Mouse (Mus musculus): ENCODE measurements around the gene Ptpn6. TPM values are rescaled to one million over a fixed set of nuclear protein-coding genes. Genes with fewer than 3 reads are reported as not detected.

Ptpn6 gene
- polyA plus RNA-seq, 1 experiment from 2014 or later, result 4.8 TPM

DNA sequence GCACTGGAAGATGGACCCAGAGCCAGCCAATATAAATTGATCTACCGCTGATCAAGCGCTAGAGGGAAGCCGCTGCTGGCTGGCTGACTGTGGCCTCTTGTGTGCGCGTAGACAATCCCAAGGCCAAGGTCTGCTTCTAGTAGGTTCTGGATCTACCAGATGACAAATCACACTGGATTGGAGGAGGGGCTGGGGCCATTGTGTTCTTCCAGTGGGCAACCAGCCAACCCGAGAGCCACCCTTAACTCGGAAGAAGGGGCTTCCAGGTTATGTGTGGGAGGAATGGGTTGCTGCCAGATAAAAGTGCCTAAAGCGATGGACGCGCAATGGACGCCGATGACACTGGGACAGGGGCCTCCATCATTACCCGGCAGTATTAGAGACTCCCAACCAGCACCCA, 20.5 kb downstream of the Ptpn6 start:
- no peak overlapping the region for H3K9ac ChIP-seq (ENCODE audit: low read length)
- H3K4me1 ChIP-seq (replicated peaks; ENCODE audit: control insufficient read depth, insufficient read depth, low read length), result peaks cover 2% of the 10 kb centered on the region; the same call in 1 of the 2 replicates
- no peaks in the 10 kb centered on the region for H3K9me3 ChIP-seq (ENCODE audit: control insufficient read depth, low read length)
- H3K27me3 ChIP-seq (ENCODE audit: control insufficient read depth, insufficient read depth, low read length), result no peaks in the 10 kb centered on the region
- H3K27ac ChIP-seq (ENCODE audit: low read depth, low read length), result no peak overlapping the region
- ATAC-seq (replicated peaks; ENCODE audit: low FRiP score) (no peak), DNase-seq (ENCODE audit: low spot score) (no peak)
- no peak overlapping the region for H3K4me3 ChIP-seq (ENCODE audit: low read depth, low read length)
- H3K4me2 ChIP-seq (ENCODE audit: low read depth, low read length, severe bottlenecking), result no peak overlapping the region
- 79% methylated on average over 13 of the region's 13 CpGs for WGBS
- peaks cover 5% of the 10 kb centered on the region; the same call in 1 of the 2 replicates for H3K36me3 ChIP-seq (ENCODE audit: control insufficient read depth, insufficient read depth, low read length)

DNA sequence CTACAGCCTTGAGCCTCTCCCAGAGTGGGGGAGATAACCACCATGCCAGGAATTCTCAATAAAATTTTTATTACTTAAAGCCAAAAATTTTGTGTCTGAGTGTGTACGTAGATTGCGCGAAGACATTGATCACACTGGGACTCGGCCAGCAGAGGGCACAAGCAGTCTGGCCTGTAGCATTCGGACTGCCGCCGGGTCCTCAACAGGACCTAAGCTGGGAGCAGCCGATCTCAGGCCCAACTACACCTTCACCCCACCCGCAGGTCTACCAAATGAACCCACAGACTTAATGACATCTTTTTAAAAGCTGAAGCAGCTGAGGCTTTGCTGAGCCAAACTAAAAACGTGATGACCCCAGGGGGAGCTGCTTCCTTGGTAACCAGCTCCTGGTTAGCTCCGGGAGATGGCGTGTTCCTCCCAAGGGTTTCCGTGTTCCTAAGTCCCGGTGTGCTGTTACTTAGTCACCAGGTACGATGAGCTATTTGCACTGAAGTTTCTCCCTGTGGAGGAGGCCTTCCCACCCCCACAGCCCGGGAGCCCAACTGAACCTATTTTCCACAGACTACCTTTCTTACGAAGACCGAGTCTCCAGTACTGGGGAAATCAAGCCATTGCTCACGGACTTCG, 21.5 kb downstream of the Ptpn6 start:
- H3K36me3 ChIP-seq (ENCODE audit: control insufficient read depth, insufficient read depth, low read length), result peaks cover 5% of the 10 kb centered on the region; the same call in 1 of the 2 replicates
- no peak overlapping the region for H3K27ac ChIP-seq (ENCODE audit: low read depth, low read length)
- H3K4me1 ChIP-seq (replicated peaks; ENCODE audit: control insufficient read depth, insufficient read depth, low read length), result peaks cover 2% of the 10 kb centered on the region; the same call in 1 of the 2 replicates
- no peaks in the 10 kb centered on the region for H3K9me3 ChIP-seq (ENCODE audit: control insufficient read depth, low read length)
- WGBS, result 69% methylated on average over 20 of the region's 20 CpGs
- no peak overlapping the region for H3K4me2 ChIP-seq (ENCODE audit: low read depth, low read length, severe bottlenecking)
- H3K4me3 ChIP-seq (ENCODE audit: low read depth, low read length), result no peak overlapping the region
- peak; percentile 77 for DNase-seq (ENCODE audit: low spot score)
- no peak for ATAC-seq (replicated peaks; ENCODE audit: low FRiP score)
- H3K27me3 ChIP-seq (ENCODE audit: control insufficient read depth, insufficient read depth, low read length), result no peaks in the 10 kb centered on the region
- H3K9ac ChIP-seq (ENCODE audit: low read length), result no peak overlapping the region

DNA sequence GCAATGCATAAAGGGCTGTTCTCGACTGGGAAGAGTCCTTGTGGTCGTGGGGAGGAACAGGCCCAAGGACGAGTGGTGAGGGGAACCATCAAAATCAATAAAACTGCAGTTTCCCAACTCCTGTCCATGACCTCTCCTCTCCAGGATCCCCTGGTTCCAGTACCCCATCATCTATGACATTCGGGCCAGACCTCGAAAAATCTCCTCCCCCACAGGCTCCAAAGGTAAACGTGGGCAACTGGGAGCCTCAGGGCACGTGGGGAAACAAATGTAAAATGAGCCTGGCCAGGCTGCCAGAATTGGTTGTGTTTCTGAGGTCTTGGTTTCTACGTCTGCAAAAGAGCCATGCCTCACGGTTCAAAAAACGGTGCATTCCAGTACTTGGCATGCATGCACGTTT, 25.6 kb downstream of the Ptpn6 start:
- Histone ChIP-seq H3K36me3 (ENCODE audit: control insufficient read depth, insufficient read depth, low read length) (peaks cover 5% of the 10 kb centered on the region; the same call in 1 of the 2 replicates), H3K9ac (ENCODE audit: low read length) (peak overlapping the region; percentile 92), H3K27me3 (ENCODE audit: control insufficient read depth, insufficient read depth, low read length) (no peaks in the 10 kb centered on the region), H3K27ac (ENCODE audit: low read depth, low read length) (no peak overlapping the region), H3K4me2 (ENCODE audit: low read depth, low read length, severe bottlenecking) (peak overlapping the region; percentile 98), H3K9me3 (ENCODE audit: control insufficient read depth, low read length) (no peaks in the 10 kb centered on the region), H3K4me1 (replicated peaks; ENCODE audit: control insufficient read depth, insufficient read depth, low read length) (peaks cover 7% of the 10 kb centered on the region; the same call in 1 of the 2 replicates), H3K4me3 (ENCODE audit: low read depth, low read length) (peak overlapping the region; percentile 92)
- ATAC-seq (replicated peaks; ENCODE audit: low FRiP score), result no peak; the same call in 1 of the 2 replicates
- DNase-seq (ENCODE audit: low spot score), result no peak
- 25% methylated on average over 11 of the region's 11 CpGs for WGBS

DNA sequence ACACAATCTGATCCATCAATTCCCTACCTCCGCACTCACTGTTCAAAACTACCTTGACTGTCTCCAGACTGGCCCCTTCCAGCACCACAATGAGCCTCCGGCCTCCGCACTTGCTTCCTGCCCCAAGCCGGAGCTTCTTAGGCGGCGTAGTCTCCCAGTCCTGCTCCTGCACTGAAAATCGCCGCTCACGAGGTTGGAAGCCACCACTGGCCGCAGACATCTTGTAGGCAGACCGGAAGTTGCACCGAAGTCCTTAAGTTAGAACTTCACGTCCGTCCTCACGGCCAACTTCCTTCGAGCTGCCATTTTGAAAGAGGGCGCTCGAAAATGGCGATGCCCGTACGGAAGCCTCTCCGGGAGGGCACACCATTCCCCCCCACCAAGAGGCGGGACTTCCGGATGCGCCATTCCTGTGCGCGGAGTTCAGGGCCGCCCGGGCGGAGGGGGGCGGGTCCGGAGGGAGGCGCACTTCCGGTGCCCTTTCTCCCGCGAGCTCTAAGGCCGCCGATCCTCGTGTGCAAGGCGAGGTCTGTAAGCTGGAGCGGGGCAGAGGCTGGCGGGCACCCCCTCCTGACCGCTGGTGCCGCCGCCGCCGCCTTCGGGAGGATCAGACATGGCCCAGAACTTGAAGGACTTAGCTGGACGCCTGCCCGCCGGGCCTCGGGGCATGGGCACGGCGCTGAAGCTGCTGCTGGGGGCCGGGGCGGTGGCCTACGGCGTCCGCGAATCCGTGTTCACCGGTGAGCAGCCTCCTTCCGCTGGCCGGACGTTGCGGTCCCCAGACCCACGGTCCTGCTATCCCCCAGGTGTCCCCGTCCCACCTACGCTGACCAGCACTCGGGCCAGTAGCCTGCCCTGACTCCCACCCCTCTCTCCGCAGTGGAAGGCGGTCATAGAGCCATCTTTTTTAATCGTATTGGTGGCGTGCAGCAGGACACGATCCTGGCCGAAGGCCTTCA, 26.4 kb downstream of the Ptpn6 start, which contains the start of the genes Emg1 and Phb2:
Emg1 (minus strand) TSS at position 355 of the 959 bp plus-strand sequence.
Phb2 (plus strand) TSS at position 513 of the 959 bp plus-strand sequence.
- peak; percentile 95 for ATAC-seq (replicated peaks; ENCODE audit: low FRiP score)
- peak within 1 kb of the TSS; percentile 73 for H3K27ac ChIP-seq (ENCODE audit: low read depth, low read length)
- H3K4me2 ChIP-seq (ENCODE audit: low read depth, low read length, severe bottlenecking), result peak within 1 kb of the TSS; percentile 98
- peaks cover 7% of the 10 kb centered on the region; the same call in 1 of the 2 replicates for H3K4me1 ChIP-seq (replicated peaks; ENCODE audit: control insufficient read depth, insufficient read depth, low read length)
- peaks cover 5% of the 10 kb centered on the region; the same call in 1 of the 2 replicates for H3K36me3 ChIP-seq (ENCODE audit: control insufficient read depth, insufficient read depth, low read length)
- WGBS, result under 1% methylated on average over 76 of the region's 76 CpGs
- no peaks in the 10 kb centered on the region for H3K27me3 ChIP-seq (ENCODE audit: control insufficient read depth, insufficient read depth, low read length)
- DNase-seq (ENCODE audit: low spot score), result peak; percentile 99
- no peaks in the 10 kb centered on the region for H3K9me3 ChIP-seq (ENCODE audit: control insufficient read depth, low read length)
- H3K9ac ChIP-seq (ENCODE audit: low read length), result peak within 1 kb of the TSS; percentile 92
- peak within 1 kb of the TSS; percentile 92 for H3K4me3 ChIP-seq (ENCODE audit: low read depth, low read length)

DNA sequence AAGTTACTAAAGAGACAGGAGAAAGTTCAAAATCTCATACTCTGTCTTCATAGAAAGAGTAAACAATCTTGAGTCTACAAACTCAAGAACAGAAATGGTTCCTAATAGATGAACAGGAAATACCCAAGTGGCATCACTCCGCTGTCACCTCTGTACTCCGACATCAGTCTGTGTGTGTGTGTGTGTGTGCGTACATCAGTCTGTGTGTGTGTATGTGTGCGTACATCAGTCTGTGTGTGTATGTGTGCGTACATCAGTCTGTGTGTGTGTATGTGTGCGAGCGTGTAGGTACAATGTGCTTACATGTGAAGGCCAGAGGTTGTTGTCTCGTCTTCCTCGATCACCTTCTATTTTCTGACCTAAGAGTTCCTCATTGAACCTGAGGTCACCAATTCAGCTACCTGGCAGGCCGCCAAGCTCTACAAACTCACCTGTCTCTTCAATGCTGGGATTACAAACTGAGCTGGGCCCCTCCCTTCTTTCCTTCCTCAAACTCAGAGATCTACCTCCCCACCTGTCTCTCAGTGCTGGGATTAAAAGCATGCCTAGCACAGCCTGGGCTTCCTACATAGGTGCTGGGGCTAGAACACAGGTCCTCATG, 30.1 kb downstream of the Ptpn6 start:
- ATAC-seq (replicated peaks; ENCODE audit: low FRiP score), result no peak
- Histone ChIP-seq H3K9me3 (ENCODE audit: control insufficient read depth, low read length) (no peaks in the 10 kb centered on the region), H3K4me1 (replicated peaks; ENCODE audit: control insufficient read depth, insufficient read depth, low read length) (peaks cover 5% of the 10 kb centered on the region; the same call in 1 of the 2 replicates), H3K36me3 (ENCODE audit: control insufficient read depth, insufficient read depth, low read length) (peaks cover 16% of the 10 kb centered on the region; the same call in 1 of the 2 replicates), H3K9ac (ENCODE audit: low read length) (no peak overlapping the region), H3K27ac (ENCODE audit: low read depth, low read length) (no peak overlapping the region), H3K4me2 (ENCODE audit: low read depth, low read length, severe bottlenecking) (no peak overlapping the region), H3K27me3 (ENCODE audit: control insufficient read depth, insufficient read depth, low read length) (no peaks in the 10 kb centered on the region), H3K4me3 (ENCODE audit: low read depth, low read length) (no peak overlapping the region)
- no peak for DNase-seq (ENCODE audit: low spot score)
- WGBS, result 95% methylated on average over 10 of the region's 10 CpGs

DNA sequence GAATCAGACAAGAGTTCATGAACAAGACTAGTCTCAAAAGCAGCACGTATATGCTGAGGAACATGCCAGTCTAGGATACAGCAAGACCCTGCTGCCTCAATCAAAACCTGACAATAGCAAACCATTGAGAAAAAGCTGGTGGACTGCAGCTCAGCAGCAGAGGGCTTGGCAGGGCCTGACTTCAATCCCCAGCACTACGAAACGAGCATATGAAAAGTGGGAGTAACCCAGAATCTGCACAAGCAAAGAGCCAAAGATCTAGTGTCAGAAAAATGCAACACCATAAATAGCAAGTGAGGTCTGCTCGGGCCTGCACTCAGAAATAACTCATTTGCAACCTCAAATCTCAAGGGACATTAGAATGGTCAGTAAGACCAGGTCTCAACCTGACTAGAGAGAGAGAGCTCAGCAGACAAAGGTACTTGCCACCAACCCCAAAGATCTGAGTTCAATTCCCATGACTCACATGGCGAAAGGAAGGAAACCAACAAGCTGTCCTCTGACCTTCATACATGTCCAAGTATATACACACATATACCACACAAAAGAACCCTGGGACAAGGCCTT, 32.4 kb downstream of the Ptpn6 start:
- DNase-seq (ENCODE audit: low spot score), result no peak
- no peaks in the 10 kb centered on the region for H3K27me3 ChIP-seq (ENCODE audit: control insufficient read depth, insufficient read depth, low read length)
- WGBS, result 91% methylated on average over 5 of the region's 5 CpGs
- H3K4me3 ChIP-seq (ENCODE audit: low read depth, low read length), result no peak overlapping the region
- no peaks in the 10 kb centered on the region for H3K9me3 ChIP-seq (ENCODE audit: control insufficient read depth, low read length)
- peaks cover 4% of the 10 kb centered on the region; the same call in 1 of the 2 replicates for H3K4me1 ChIP-seq (replicated peaks; ENCODE audit: control insufficient read depth, insufficient read depth, low read length)
- H3K36me3 ChIP-seq (ENCODE audit: control insufficient read depth, insufficient read depth, low read length), result peaks cover 19% of the 10 kb centered on the region; the same call in 1 of the 2 replicates
- no peak for ATAC-seq (replicated peaks; ENCODE audit: low FRiP score)
- no peak overlapping the region for H3K9ac ChIP-seq (ENCODE audit: low read length)
- H3K27ac ChIP-seq (ENCODE audit: low read depth, low read length), result no peak overlapping the region
- no peak overlapping the region for H3K4me2 ChIP-seq (ENCODE audit: low read depth, low read length, severe bottlenecking)

DNA sequence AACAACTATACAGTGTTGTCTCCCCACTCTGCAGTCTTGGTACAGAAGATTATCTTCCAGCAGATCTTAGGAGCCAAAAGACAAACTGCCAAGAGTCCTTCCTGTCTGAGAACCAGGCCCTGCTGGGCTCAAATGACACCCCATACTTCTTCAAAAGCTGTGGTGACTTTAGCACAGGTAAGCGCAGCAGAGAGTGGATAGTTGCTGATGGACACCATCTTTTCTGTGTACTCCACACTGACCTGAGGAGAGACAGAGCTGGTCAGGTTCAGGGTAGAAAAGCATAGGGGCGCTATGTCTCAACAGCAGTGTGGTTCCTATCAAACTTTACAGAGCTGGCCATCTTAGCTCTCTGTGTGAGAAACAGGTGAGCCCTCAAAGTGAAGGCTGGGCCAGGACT, 34.1 kb downstream of the Ptpn6 start:
- WGBS, result 92% methylated on average over 2 of the region's 2 CpGs
- Histone ChIP-seq H3K27me3 (ENCODE audit: control insufficient read depth, insufficient read depth, low read length) (no peaks in the 10 kb centered on the region), H3K9ac (ENCODE audit: low read length) (no peak overlapping the region), H3K27ac (ENCODE audit: low read depth, low read length) (no peak overlapping the region), H3K4me1 (replicated peaks; ENCODE audit: control insufficient read depth, insufficient read depth, low read length) (no peaks in the 10 kb centered on the region), H3K4me2 (ENCODE audit: low read depth, low read length, severe bottlenecking) (no peak overlapping the region), H3K36me3 (ENCODE audit: control insufficient read depth, insufficient read depth, low read length) (peaks cover 19% of the 10 kb centered on the region; the same call in 1 of the 2 replicates), H3K4me3 (ENCODE audit: low read depth, low read length) (no peak overlapping the region), H3K9me3 (ENCODE audit: control insufficient read depth, low read length) (no peaks in the 10 kb centered on the region)
- ATAC-seq (replicated peaks; ENCODE audit: low FRiP score) (no peak), DNase-seq (ENCODE audit: low spot score) (no peak)

DNA sequence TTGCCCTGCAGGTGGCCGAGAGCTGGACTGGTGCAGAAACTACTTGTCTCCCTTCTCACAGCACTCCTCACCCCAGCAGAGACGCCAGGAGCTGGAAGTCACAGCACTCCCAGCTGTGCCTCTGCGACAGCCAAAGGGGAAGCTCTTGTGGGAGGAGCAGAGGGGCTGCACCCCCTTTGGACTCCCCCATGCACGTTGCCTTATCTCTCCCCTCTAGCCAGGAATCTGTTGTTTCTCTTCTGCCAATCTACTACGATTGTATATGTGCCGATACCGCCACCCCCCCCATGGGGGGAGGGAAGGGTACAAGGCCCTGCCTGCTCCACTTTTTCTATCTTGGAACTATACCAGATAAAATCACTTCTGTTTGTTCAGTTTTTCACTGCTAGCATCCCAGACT, 34.7 kb downstream of the Ptpn6 start:
- Histone ChIP-seq H3K4me1 (replicated peaks; ENCODE audit: control insufficient read depth, insufficient read depth, low read length) (no peaks in the 10 kb centered on the region), H3K36me3 (ENCODE audit: control insufficient read depth, insufficient read depth, low read length) (peaks cover 19% of the 10 kb centered on the region; the same call in 1 of the 2 replicates), H3K9ac (ENCODE audit: low read length) (no peak overlapping the region), H3K27me3 (ENCODE audit: control insufficient read depth, insufficient read depth, low read length) (no peaks in the 10 kb centered on the region), H3K4me2 (ENCODE audit: low read depth, low read length, severe bottlenecking) (no peak overlapping the region), H3K9me3 (ENCODE audit: control insufficient read depth, low read length) (no peaks in the 10 kb centered on the region), H3K27ac (ENCODE audit: low read depth, low read length) (no peak overlapping the region), H3K4me3 (ENCODE audit: low read depth, low read length) (no peak overlapping the region)
- no peak for DNase-seq (ENCODE audit: low spot score)
- ATAC-seq (replicated peaks; ENCODE audit: low FRiP score), result no peak
- 81% methylated on average over 7 of the region's 7 CpGs for WGBS

Measured in forebrain, embryonic 11.5 days (tissue).